Mouse (Mus musculus): ENCODE data around the gene Gpa33.

Gene Gpa33

DNA sequence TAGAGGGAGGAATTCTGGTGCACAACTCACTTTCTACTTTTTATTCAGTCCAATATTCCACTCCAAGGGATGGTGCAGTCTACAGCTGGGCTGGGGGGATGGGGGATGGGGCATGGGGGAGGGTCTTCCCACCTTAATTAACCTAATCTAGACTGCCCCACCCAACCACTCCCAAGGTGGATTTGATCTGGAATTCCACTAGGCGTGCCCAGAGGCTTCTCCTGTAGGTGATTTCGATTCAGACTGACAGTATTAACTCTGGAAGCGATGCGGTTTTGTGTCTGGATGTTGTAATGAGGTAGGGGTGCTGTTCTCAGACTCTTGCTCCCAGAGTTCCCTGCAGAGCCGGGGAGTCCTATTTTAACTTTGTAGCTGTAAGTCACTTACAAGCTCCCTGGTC lies 30.1 kb downstream of the Gpa33 start:
- in situ Hi-C loops (cut with MboI, MseI) = loop anchor here (5.0 to 10.0 kb wide), 4 partner anchors 152 to 1395 kb away; no protein-coding TSS in a partner anchor

DNA sequence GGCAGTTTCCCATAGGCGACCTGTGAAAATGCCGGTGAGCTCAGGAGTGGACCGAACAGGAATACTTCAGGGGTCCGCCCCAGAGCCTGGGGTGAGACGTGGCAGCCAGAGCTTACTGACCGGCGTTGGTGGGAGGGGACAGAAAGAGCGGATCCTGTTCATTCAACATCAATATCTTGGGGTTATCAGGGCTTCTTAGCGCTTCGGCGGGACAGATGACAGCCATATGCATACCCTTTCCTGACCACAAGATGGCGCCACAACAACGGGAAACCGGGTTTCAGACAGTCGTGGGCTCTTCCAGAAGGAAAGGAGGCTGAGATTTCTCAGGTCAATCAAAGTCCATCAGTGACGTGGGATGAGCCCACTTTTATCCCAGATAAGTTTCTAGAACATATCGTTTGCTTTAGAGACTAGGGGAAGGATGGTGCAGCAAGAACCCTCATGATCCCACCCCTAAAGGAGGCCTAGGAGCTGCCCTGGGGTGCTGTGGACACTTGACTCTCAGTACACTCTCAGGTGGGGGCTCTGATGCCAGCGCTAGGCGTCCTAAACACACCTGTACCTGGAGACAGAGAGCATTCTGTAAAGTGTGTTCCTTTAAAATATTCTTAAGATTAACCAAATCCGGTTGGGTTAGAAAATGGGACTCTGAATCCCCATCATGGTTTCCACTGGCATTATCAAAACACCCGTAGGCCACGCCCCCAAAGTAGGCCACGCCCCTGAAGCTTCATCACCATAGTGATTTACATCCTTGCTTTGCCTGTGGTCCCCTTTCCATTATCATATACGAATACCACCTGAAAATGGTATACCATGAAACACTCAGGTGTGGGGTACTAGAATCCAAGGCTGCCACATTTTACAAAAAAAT lies 30.8 kb downstream of the Gpa33 start:
- in situ Hi-C loops (cut with MboI, MseI) = loop anchor here (5.0 to 10.0 kb wide), 4 partner anchors 151 to 1396 kb away; no protein-coding TSS in a partner anchor

DNA sequence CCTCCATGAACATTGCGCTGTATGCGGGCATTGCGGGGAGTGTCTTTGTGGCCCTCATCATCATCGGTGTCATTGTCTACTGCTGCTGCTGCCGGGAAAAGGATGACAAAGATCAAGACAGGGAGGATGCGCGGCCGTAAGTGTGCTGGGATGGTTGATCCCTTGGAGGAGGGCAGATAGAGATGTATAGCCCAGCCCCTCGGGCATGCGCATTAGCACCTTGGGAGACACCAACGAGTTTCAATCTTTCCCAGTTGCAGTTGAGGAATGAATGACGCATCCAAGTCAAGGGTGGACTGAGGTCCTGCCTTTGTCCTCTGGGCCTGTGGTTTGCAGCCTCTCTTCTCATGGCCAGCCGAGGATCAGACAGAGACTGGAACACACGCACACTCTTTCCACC lies 34.5 kb downstream of the Gpa33 start:
- in situ Hi-C loops (cut with MboI, MseI) = loop anchor here (5.0 to 10.0 kb wide), 4 partner anchors 148 to 1400 kb away; no protein-coding TSS in a partner anchor

DNA sequence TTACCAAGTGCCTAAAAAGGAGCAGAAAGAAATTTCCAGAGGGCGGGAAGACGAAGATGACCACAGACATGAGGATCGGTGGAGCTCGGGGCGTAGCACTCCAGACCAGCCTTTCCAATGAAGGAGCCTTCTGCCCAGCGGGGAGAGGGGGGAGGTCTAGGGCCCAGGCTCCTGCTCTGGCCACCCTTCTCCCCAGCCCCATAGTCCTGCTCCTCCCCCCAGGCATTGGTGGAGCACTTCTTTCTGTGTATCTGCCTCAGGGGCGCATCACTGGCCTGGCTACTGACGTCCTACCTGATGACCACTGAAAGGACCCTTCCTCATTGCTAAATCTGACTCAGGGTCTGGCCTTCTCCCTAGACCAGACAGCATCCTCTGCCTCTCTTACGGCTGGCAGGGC lies 35.1 kb downstream of the Gpa33 start:
- in situ Hi-C loops (cut with MboI, MseI) = loop anchor here in 1 of 2 experiments (10.0 kb wide), 1 partner anchor 1400 kb away; no protein-coding TSS in a partner anchor

DNA sequence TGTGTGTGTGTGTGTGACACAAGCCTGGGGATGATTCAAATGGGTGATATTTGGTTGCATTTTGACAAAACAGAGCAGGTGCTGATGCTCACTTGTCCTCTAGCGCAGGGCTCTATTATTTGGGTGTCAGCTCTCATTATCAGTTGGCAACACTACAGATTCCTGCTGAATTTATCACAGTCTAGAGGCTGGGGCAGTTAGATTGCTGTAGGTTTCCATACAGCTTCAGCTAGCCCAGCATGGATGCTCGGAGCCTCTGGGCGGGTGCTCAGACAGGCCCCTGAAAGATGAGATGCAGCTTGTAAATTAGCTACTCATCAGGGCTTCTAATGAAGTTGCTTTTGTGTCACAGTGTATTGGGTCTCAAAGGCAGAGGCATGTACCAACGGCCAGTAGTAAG lies 37.4 kb downstream of the Gpa33 start:
- in situ Hi-C loops (cut with MboI, MseI) = loop anchor here in 1 of 2 experiments (10.0 kb wide), 1 partner anchor 1403 kb away; no protein-coding TSS in a partner anchor

DNA sequence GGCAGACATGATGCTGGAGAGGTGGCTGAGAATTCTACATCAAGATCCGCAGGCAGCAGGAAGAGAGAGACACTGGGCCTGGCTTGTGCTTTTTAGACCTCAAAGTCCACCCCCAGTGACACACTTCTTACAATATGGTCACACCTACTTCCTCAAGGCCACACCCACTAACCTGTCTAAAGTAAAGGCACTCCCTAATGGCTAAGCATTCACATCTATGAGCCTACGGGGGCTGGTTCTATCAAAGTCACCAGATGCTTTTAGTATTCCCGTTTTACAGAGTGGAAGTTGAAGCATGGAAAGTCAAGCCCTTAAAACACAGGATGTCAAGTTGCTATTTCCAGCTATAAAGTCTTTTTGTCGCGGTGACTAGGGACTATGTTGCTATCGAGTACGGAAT lies 38.0 kb downstream of the Gpa33 start:
- in situ Hi-C loops (cut with MboI, MseI) = loop anchor here in 1 of 2 experiments (10.0 kb wide), 1 partner anchor 1403 kb away; no protein-coding TSS in a partner anchor

DNA sequence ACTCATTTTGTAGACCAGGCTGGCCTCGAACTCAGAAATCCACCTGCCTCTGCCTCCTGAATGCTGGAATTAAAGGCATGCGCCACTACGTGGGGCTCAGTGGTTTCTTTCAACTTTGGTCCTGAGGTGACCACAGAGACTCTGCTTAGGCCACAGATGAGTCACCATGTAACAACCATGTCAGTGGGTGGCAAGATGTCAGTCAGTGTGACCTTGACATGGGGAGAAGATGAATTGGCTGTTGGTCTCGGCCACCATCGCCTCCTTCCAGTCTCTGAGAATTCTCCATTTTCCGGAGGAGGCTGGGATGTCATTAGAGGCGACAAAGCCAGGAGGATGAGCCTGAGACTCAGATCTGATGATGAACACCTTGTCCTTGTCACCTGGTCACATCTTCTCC lies 39.7 kb downstream of the Gpa33 start:
- in situ Hi-C loops (cut with MboI, MseI) = loop anchor here in 1 of 2 experiments (10.0 kb wide), 1 partner anchor 1405 kb away; no protein-coding TSS in a partner anchor

DNA sequence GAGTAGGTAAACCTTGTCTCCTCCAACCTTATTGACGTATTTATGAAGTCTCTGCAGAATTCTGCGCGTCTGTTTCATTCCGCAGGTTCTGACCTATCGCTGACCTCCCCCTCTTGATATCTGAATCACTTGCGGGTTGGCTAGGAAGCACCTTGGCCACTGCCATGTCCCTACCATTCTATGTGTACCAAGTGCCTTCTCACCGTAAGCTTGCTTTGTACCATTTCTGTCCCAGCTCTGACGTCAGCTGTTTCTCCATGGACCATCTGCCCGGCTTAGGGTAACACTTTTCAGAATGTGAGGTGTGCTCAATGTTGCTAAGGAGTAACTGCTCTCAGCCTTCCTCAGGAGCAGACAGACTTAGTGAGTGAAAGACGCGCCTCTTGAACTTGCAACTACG lies 40.8 kb downstream of the Gpa33 start:
- in situ Hi-C loops (cut with MboI, MseI) = no loop called here

DNA sequence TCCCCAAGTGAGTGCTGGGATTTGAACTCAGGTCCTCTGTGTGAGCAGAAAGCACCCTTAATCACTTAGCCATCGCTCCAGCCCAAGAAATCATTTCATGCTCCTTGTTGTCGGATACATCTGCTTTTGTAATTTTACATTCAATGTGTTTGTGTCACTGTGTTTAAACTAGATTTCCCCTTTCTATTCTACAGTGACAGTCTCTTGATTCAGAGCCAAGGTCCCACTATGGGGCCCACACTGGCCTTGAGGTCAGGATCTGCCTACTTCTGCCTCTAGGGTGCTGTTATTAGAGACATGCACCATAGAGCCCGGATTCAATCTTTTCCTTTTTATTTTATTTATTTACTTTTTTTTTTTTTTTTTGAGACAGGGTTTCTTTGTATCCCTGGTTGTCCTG lies 43.0 kb downstream of the Gpa33 start:
- in situ Hi-C loops (cut with MboI, MseI) = no loop called here

DNA sequence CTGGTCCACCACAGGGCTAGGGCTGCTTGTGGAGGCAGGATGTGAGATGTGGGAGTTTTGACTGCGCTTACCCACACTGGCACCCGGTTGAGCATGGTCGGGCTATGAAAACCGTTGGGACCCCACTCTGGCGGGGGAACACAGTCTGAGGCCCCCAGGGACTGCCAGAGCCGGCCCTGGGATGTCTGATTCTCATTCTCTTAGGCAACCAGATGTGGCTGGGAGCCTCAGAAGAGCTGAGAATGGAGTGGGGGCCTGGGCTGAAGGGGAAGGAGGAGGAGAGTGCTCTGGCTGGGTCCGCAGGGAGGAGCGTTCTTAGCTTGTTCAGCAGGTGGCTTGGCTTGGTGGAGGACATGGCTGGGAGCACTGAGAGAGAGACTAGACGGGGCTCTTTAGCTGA lies 43.6 kb downstream of the Gpa33 start:
- in situ Hi-C loops (cut with MboI, MseI) = no loop called here

DNA sequence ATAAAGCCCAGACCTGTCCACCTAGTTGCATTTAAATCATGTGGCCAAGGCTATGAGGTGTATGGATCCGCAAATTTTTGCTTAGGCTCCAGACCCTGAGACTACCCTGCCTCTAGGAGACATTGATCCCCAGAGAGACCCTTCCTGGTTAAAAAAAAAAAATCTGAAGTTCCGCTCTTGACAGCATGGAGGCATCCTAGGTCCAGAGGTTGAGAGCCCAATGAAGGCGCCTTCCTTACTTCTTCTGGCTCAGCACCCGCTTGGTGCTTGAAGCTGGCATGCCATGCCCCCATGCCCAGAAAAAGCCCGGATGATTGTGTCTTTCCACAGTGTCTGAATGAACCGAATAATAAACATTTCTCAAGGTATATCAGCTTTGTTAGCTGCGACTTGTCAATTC lies 51.5 kb downstream of the Gpa33 start:
- in situ Hi-C loops (cut with MboI, MseI) = no loop called here

DNA sequence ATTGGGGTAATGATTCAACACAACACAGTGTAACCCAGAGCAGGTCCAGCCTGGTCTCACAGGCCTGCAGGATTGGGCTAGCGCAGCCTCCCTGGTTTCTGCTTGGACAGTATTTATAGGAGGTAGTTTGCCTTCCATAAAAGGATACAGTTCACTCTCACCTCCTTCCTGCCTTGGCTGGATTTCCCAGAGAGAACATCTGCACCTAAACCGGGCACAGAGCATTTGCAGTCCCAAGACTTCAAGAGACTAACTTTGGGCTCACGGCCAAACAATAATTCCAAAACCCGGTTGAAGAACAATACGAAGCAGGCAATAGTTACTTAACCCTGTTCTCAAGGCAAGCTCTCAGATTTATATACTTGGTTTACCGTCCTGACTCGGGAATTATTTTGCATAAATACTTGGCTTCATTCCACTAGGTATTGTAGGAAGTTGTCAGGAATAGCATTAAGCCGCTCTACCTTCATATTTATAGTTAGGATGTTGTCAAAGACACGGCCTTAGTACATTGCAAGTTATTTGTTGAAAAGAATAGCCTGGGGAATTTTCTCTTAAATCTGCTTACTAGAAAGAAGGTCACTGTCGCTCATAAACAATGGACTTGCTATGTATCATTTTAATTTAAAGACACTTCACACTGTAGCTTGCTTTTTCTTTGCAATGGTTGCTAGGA lies 53.1 kb downstream of the Gpa33 start:
- in situ Hi-C loops (cut with MboI, MseI) = no loop called here

DNA sequence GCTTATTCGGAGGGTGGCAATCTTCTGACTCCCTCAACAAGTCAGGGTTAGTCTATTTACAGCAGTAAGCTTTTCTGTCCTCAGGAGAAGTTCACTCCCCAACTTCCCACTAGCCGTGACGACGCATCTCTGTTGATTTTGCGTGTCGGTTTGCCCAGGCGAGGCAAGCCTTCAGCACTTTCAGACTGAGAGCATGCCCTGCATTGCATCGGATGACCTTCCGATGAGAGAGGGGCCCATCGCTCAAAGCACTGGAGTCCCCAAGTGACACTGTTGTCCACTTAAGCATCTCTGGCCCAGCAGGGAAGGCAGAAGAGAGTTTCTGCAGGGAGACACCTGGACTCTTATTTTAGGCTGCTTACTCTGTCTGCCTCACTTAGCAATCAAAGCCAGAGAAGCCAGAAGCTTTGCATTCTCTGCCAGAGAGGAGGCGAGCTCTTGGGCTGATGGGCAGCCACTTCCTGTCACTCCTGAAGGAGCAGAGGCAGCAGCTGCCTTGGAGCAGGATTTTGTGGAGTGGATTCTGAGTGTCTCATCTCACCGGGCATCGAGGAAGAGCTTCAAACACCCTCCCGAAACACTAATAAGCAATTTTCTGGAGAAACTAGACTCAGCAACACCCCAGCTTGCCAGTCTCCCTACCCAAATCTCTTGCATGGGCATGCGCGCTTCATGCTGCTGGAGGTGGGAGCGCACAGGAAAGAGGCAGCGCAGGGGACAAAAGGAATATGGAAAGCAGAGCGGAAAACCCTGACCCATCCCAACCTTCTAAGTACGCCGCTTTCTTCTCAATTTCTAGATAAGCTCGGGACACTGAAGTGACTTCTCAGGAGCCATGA lies 54.6 kb downstream of the Gpa33 start:
- in situ Hi-C loops (cut with MboI, MseI) = loop anchor here in 1 of 2 experiments (5.0 kb wide), 1 partner anchor 53 kb away; the partner anchor contains the start of gene Mael

DNA sequence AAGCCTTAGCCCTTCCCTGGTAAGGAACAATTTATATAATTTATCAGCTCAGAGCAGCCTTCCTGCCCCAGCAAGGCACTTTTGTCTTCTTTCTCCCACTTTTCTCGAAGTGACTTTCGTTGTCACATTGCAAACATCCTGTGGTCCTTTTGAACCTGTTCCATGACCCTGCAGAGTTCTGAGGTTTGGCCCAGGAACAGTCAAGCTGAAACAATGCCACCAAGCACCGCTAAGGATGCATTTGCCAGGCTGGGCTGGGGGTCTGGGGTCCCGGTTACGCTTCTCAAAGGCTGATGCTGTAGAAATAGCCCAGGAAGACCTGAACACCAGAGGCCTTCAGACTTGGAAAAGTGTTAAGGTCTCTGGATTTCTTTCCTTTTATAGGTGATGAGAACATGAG lies 55.3 kb downstream of the Gpa33 start:
- in situ Hi-C loops (cut with MboI, MseI) = loop anchor here in 1 of 2 experiments (5.0 kb wide), 1 partner anchor 52 kb away; the partner anchor contains the start of gene Mael

DNA sequence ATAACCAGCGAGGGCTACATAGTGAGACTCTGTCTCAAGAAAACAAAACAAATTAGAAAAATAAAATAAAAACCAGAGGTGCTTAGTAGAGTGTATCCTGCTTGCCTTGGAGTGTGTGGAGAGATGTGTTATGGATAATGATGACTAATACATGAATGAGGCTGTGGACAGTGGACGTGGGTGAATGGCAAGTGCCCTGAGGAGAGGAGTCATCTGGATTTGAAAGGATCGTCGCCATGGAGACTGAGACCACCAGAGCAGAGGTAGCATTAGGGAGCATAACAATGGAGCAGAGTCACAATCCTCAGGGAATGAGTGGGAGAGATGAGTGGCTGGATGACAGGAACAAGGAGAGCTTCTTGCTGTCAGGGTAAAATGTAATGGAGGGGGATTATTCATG lies 59.8 kb downstream of the Gpa33 start:
- in situ Hi-C loops (cut with MboI, MseI) = loop anchor here in 1 of 2 experiments (5.0 kb wide), 1 partner anchor 47 kb away; the partner anchor contains the start of gene Mael

DNA sequence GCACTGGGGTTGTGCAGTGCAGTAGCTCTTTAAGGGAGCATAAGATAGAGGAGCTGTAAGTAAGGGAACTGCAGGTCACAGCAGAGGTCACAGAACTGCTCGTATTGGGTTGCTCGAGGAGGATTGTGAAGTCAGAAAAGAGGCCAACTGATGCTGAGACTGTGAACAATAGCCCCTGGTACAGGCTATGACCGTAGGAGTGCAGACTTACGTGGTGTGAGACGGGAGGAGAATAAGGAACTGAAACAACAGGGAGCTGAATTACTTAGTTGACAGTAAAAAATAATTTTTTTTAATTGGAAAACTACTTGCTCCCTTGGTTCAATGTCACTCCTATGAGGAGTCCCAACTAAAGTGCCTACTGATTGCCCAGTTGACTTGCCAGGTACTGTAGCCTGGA lies 74.1 kb downstream of the Gpa33 start:
- in situ Hi-C loops (cut with MboI, MseI) = loop anchor here in 1 of 2 experiments (10.0 kb wide), 1 partner anchor 1159 kb away; no protein-coding TSS in a partner anchor

DNA sequence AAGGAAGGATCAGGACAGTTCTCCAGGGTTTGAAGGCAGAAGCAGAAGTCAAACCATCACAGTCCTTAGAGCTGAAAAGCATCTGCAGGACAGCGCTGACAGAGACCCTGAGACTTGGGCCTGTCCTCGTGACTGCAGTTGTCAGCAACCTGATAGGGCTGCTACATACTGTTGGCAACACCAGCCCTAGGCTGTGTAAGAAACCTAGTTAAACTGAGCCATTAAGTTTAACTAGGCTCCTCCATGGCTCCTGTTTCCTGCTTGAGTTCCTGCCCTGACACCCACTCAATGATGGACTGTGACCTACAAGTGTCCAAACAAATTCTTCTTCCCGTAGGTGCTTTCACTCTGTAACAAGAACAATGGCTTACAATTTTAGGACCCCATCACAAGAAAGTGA lies 75.1 kb downstream of the Gpa33 start:
- in situ Hi-C loops (cut with MboI, MseI) = loop anchor here in 1 of 2 experiments (10.0 kb wide), 1 partner anchor 1160 kb away; no protein-coding TSS in a partner anchor

DNA sequence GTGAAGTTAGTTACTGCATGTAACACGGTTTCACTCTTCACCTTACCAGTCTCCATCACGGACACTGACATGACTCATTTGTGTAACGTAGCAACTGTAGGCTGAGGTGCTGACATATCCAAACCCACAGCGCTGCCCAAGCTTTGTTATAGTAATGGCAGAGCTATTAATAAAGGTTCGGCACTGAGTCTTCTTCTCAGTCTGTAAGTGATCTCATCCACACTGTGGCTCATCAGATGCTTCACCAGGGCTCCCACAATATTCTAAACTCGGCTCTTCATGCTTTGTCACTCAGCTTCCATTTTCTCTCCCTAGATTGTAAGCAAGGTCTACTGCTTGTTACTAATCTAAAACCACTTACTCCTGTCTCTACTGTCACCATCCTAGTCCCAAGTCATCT lies 79.3 kb downstream of the Gpa33 start:
- in situ Hi-C loops (cut with MboI, MseI) = loop anchor here in 1 of 2 experiments (10.0 kb wide), 1 partner anchor 1165 kb away; no protein-coding TSS in a partner anchor

DNA sequence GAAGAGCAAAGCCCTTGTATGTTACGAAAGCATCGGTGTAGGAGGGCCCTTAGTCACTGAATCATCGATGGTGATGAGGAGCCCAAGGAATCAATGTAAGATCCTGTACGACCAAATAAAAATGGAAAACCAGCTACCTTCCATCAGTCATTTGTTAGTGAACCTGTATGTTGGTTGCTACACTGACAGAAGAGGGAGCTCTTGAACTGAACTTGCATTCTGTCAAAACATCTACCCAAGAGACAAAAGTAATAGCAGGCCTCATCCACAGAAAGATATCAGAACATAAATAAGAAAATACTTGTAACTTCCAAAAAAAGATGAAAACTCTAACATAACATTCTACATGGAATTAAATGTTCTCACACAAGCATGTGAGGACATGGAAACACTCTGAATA lies 84.1 kb downstream of the Gpa33 start:
- in situ Hi-C loops (cut with MboI, MseI) = no loop called here

Measured in T-helper 17 cell (primary cell).